In the genomic region with DNA sequence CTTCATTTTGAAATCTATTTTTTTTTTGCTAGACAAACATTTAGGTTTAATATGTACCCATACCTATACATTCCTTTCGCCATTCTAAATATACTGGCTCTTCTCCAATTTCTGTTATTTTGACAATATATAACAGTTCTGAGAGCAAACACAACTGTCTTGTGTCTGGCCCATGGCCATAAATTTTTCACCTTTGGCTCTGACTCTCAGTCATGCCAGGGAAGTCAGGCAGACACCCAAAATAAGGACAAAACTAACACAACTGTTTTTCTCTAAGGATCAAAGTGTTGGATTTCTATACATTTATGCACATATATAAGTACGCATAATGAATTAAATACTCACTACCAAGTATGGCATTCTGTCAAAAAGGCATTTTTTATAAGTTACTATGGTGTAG, we compare ENCODE assay signal across 16 mouse cellular contexts.
DNase-seq lines count a peak whose midpoint lies in the region; ATAC-seq and TF ChIP-seq lines count a peak whose summit lies in the region.
"Had no signal": no experiment of that assay in that cellular context is flagged by ENCODE, and none has a peak within 500 bp of the region (broad histone marks: within the 10 kb centered on the region; RNA-seq: fewer than 3 reads in every experiment).

No protein-coding gene starts in this region.

- TF ChIP-seq POLR2A in kidney, adult 2 months (IDR thresholded peaks at IDR 0.05; ENCODE audit: low read depth, low read length): no peak

- H3K4me1 ChIP-seq in kidney, adult 2 months (ENCODE audit: control insufficient read depth, insufficient read depth, low read length): no peaks in the 10 kb centered on the region
- H3K4me1 ChIP-seq in lung, embryonic 14.5 days (ENCODE audit: insufficient read depth): no peaks in the 10 kb centered on the region
- H3K4me1 ChIP-seq: embryonic facial prominence, embryonic 15.5 days had no signal

- H3K36me3 ChIP-seq in kidney, adult 2 months (ENCODE audit: control insufficient read depth, insufficient read depth, low read length): no peaks in the 10 kb centered on the region
- H3K36me3 ChIP-seq in lung, embryonic 14.5 days (ENCODE audit: insufficient read depth): no peaks in the 10 kb centered on the region
- H3K36me3 ChIP-seq: embryonic facial prominence, embryonic 15.5 days; forebrain, embryonic 10.5 days; hindbrain, embryonic 10.5 days had no signal

- no peak for TF ChIP-seq CTCF in kidney, adult 2 months (conservative IDR thresholded peaks at IDR 0.05; ENCODE audit: insufficient read depth, insufficient read length, low read depth, low read length)
- no peak for TF ChIP-seq CTCF in lung, embryonic 14.5 days (IDR thresholded peaks at IDR 0.05; ENCODE audit: low read depth)

- H3K9ac ChIP-seq in lung, embryonic 14.5 days: no peak overlapping the region
- H3K9ac ChIP-seq: embryonic facial prominence, embryonic 15.5 days; hindbrain, embryonic 14.5 days had no signal

- H3K9me3 ChIP-seq in lung, embryonic 14.5 days (ENCODE audit: low read depth, low read length): no peaks in the 10 kb centered on the region
- H3K9me3 ChIP-seq: embryonic facial prominence, embryonic 15.5 days; forebrain, embryonic 10.5 days; hindbrain, embryonic 10.5 days had no signal

- H3K27me3 ChIP-seq in kidney, adult 2 months (replicated peaks; ENCODE audit: control insufficient read depth, insufficient read depth, low read length): no peaks in the 10 kb centered on the region
- no peaks in the 10 kb centered on the region for H3K27me3 ChIP-seq in lung, embryonic 14.5 days (ENCODE audit: insufficient read depth, low read length)
- H3K27me3 ChIP-seq: embryonic facial prominence, embryonic 15.5 days had no signal

- 64% methylated on average over 2 of the region's 2 CpGs for WGBS in kidney, adult 2 months
- WGBS in lung, embryonic 14.5 days: 76% methylated on average over 2 of the region's 2 CpGs

- peak; percentile 33 for DNase-seq in heart, adult 11 months
- no peak for DNase-seq in heart, adult 8-10 months (ENCODE audit: low spot score)
- DNase-seq in kidney, adult 2 months: peak; percentile 70
- no peak for DNase-seq in kidney, adult 11 months
- peak; percentile 25 for DNase-seq in lung, embryonic 14.5 days
- no peak for DNase-seq in lung, postnatal 25 days (ENCODE audit: low spot score)
- DNase-seq in kidney, postnatal 36 days: peak; percentile 51 to 66
- no peak for DNase-seq in left cerebral cortex, adult 18-20 months (ENCODE audit: low spot score in 2 of 2)
- DNase-seq: cerebellum, adult 2 months; embryo, embryonic 11 days had no signal

- H3K4me2 ChIP-seq in lung, embryonic 14.5 days: no peak overlapping the region
- H3K4me2 ChIP-seq: embryonic facial prominence, embryonic 15.5 days; hindbrain, embryonic 14.5 days had no signal

- H3K27ac ChIP-seq in kidney, adult 2 months (ENCODE audit: insufficient read depth, low read depth, low read length): no peak overlapping the region
- H3K27ac ChIP-seq in lung, embryonic 14.5 days (ENCODE audit: low read depth): no peak overlapping the region
- H3K27ac ChIP-seq: embryonic facial prominence, embryonic 15.5 days; forebrain, embryonic 10.5 days; hindbrain, embryonic 10.5 days; hindbrain, embryonic 14.5 days had no signal

- no peak overlapping the region for H3K4me3 ChIP-seq in kidney, adult 2 months (ENCODE audit: insufficient read depth, low read depth, low read length)
- H3K4me3 ChIP-seq in lung, embryonic 14.5 days (ENCODE audit: low read depth, low read length): no peak overlapping the region
- H3K4me3 ChIP-seq: embryonic facial prominence, embryonic 15.5 days; erythroblast, embryonic 14.5 days; forebrain, embryonic 10.5 days; hindbrain, embryonic 10.5 days had no signal

- no peak for ATAC-seq in lung, embryonic 14.5 days (ENCODE audit: insufficient read depth)
- ATAC-seq: forebrain, embryonic 14.5 days had no signal

Comparison
In these comparisons a context has a peak if more than half of its experiments do, and no peak if none do; other contexts are left out.
1. DNase-seq: peak in heart, adult 11 months (single experiment), kidney, adult 2 months (single experiment), lung, embryonic 14.5 days (single experiment) and kidney, postnatal 36 days (2 of 2); none in heart, adult 8-10 months (single experiment), kidney, adult 11 months (single experiment), lung, postnatal 25 days (single experiment) and left cerebral cortex, adult 18-20 months (0 of 2).